40 mouse cellular contexts compared by ENCODE assay signal in the genomic region with DNA sequence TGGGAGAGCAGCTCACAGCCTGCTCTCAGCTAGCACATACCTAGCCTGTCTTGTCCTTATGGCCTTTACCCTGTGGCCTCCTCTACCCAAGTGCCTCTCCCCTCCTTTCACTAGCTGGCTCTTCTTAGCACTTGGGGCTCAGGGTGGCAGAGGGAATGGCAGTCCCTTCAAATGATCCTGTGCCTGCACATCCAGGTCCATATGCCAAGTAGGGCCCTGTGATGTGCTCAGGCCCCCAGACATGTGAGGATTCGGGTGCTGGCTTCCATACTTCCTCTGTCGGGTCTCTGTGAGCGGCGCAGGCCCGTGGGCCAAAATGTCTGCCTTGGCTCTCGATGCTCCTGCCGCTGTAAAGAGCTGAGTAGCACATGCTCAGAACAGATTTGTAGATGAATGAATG. TPM values are rescaled to one million over a fixed set of nuclear protein-coding genes. Genes with fewer than 3 reads are reported as not detected.
"Had no signal": no experiment of that assay in that cellular context is flagged by ENCODE, and none has a peak within 500 bp of the region (broad histone marks: within the 10 kb centered on the region; RNA-seq: fewer than 3 reads in every experiment).

No protein-coding gene starts in this region.

- ATAC-seq: hindbrain, embryonic 16.5 days; intestine, embryonic 16.5 days had no signal

- H3K9ac ChIP-seq: heart, embryonic 12.5 days; hindbrain, embryonic 12.5 days; hindbrain, embryonic 14.5 days; kidney, embryonic 15.5 days; limb, embryonic 13.5 days; limb, embryonic 15.5 days had no signal

- DNase-seq: gastrocnemius, adult 2 months; gastrocnemius, postnatal 10 days; gastrocnemius, postnatal 25 days; heart, adult 18-20 months; heart, postnatal 10 days; heart, postnatal 4 days; kidney, adult 11 months; kidney, adult 2 months; kidney, adult 9 months; kidney, postnatal 14 days; kidney, postnatal 36 days; layer of hippocampus, adult 9-11 months; layer of hippocampus, postnatal 36 days; left cerebral cortex, postnatal 4 days had no signal

- H3K9me3 ChIP-seq: heart, embryonic 10.5 days; heart, embryonic 12.5 days; hindbrain, embryonic 10.5 days; hindbrain, embryonic 12.5 days; kidney, embryonic 15.5 days; limb, embryonic 13.5 days; limb, embryonic 15.5 days had no signal

- H3K4me3 ChIP-seq: gastrocnemius, adult 2 months; heart, embryonic 10.5 days; heart, embryonic 12.5 days; hindbrain, embryonic 10.5 days; hindbrain, embryonic 12.5 days; kidney, embryonic 15.5 days; limb, embryonic 13.5 days; limb, embryonic 15.5 days had no signal

- H3K27ac ChIP-seq: gastrocnemius, adult 2 months; heart, embryonic 10.5 days; hindbrain, embryonic 10.5 days; hindbrain, embryonic 12.5 days; hindbrain, embryonic 14.5 days; kidney, embryonic 15.5 days; kidney, postnatal 0 days; limb, embryonic 13.5 days; limb, embryonic 15.5 days had no signal

- H3K4me2 ChIP-seq: heart, embryonic 12.5 days; hindbrain, embryonic 12.5 days; hindbrain, embryonic 14.5 days; kidney, embryonic 15.5 days; limb, embryonic 13.5 days; limb, embryonic 15.5 days had no signal

- H3K36me3 ChIP-seq: heart, embryonic 10.5 days; heart, embryonic 12.5 days; hindbrain, embryonic 10.5 days; hindbrain, embryonic 12.5 days; kidney, embryonic 15.5 days; limb, embryonic 13.5 days; limb, embryonic 15.5 days had no signal

- H3K27me3 ChIP-seq: heart, embryonic 12.5 days; hindbrain, embryonic 12.5 days; kidney, embryonic 15.5 days; limb, embryonic 13.5 days; limb, embryonic 15.5 days had no signal

RNA-seq across cellular contexts. Expression of a gene that starts 2.9 kb away (rescaled TPM):
- total RNA-seq: gastrocnemius, adult 2 months; granulocyte monocyte progenitor cell, adult 5-6 weeks; layer of hippocampus, adult 18-20 months; layer of hippocampus, postnatal 36 days; left cerebral cortex, postnatal 25 days; left cerebral cortex, postnatal 4 days had no signal
- polyA plus RNA-seq: intestine, embryonic 14.5 days; intestine, embryonic 16.5 days; limb, embryonic 11.5 days had no signal

RNA-seq across cellular contexts. Expression of a gene that starts 58.0 kb away (rescaled TPM):
- total RNA-seq: gastrocnemius, adult 2 months; gastrocnemius, postnatal 10 days; gastrocnemius, postnatal 25 days; gastrocnemius, postnatal 4 days; granulocyte monocyte progenitor cell, adult 5-6 weeks; heart, adult 18-20 months; heart, adult 8-10 months; heart, postnatal 10 days; heart, postnatal 25 days; heart, postnatal 4 days; layer of hippocampus, adult 18-20 months; layer of hippocampus, adult 8-10 months; layer of hippocampus, postnatal 14 days; layer of hippocampus, postnatal 36 days; left cerebral cortex, adult 18-20 months; left cerebral cortex, adult 8-10 months; left cerebral cortex, postnatal 10 days; left cerebral cortex, postnatal 25 days; left cerebral cortex, postnatal 4 days had no signal
- polyA plus RNA-seq: heart, embryonic 10.5 days; heart, embryonic 12.5 days; heart, embryonic 14.5 days; heart, embryonic 16.5 days; hindbrain, embryonic 10.5 days; hindbrain, embryonic 12.5 days; hindbrain, embryonic 14.5 days; hindbrain, embryonic 16.5 days; intestine, embryonic 14.5 days; kidney, embryonic 15.5 days; limb, embryonic 11.5 days; limb, embryonic 15.5 days had no signal
